Mouse (Mus musculus) CD4-positive, CD25-positive, alpha-beta regulatory T cell, adult 2 months (primary cell): Measurements from ENCODE around the gene Brd2.

Experiments
- DNase-seq: peaks from one replicate; pipeline ENCODE4 v3.0.0-alpha.2; 2012; ENCODE audit warnings: low read depth, low spot score

Gene Brd2

GRCm38 (mm10) chr17:34114114-34114513, 8.3 kb downstream of the Brd2 start:
- no peak for DNase-seq

- DNase-seq = no peak
Observed at GRCm38 (mm10) chr17:34110309-34110708, 12.1 kb downstream of the Brd2 start.

- DNase-seq = peak; percentile 49
Observed at GRCm38 (mm10) chr17:34109806-34110195, 12.6 kb downstream of the Brd2 start.

- peak; percentile 70 for DNase-seq
Observed at GRCm38 (mm10) chr17:34109038-34109805, 13.2 kb downstream of the Brd2 start.

GRCm38 (mm10) chr17:34108460-34108859, 14.0 kb downstream of the Brd2 start:
- DNase-seq = no peak

GRCm38 (mm10) chr17:34107109-34107867, 15.1 kb downstream of the Brd2 start:
- DNase-seq = no peak

- no peak for DNase-seq
Observed at GRCm38 (mm10) chr17:34106555-34106954, 15.9 kb downstream of the Brd2 start.

- no peak for DNase-seq
Observed at GRCm38 (mm10) chr17:34104804-34105203, 17.6 kb downstream of the Brd2 start.

- DNase-seq = peak; percentile 77
Observed at GRCm38 (mm10) chr17:34102831-34103230, 19.6 kb downstream of the Brd2 start.

- DNase-seq = peak; percentile 95
Observed at GRCm38 (mm10) chr17:34101604-34102032, 20.8 kb downstream of the Brd2 start.

GRCm38 (mm10) chr17:34101185-34101584, 21.2 kb downstream of the Brd2 start:
- DNase-seq = no peak

- no peak for DNase-seq
Observed at GRCm38 (mm10) chr17:34099531-34099930, 22.9 kb downstream of the Brd2 start.

- no peak for DNase-seq
Observed at GRCm38 (mm10) chr17:34098709-34099479, 23.5 kb downstream of the Brd2 start.

- no peak for DNase-seq
Observed at GRCm38 (mm10) chr17:34097272-34097671, 25.2 kb downstream of the Brd2 start.

- DNase-seq = no peak
Observed at GRCm38 (mm10) chr17:34096497-34097010, 25.9 kb downstream of the Brd2 start.

GRCm38 (mm10) chr17:34094283-34095035, 28.0 kb downstream of the Brd2 start:
- DNase-seq = no peak

GRCm38 (mm10) chr17:34093199-34093874, 29.1 kb downstream of the Brd2 start:
- no peak for DNase-seq

- peak; percentile 55 for DNase-seq
Observed at GRCm38 (mm10) chr17:34092197-34092875, 30.1 kb downstream of the Brd2 start, which contains the start of gene H2-Oa. H2-Oa (plus strand) TSS chr17:34092340.

- peak; percentile 81 for DNase-seq
Observed at GRCm38 (mm10) chr17:34090923-34091322, 31.5 kb downstream of the Brd2 start.

- DNase-seq = no peak
Observed at GRCm38 (mm10) chr17:34088124-34088523, 34.3 kb downstream of the Brd2 start.
